Comparison of ENCODE assay signal across 19 mouse cellular contexts in genomic region chr12:29932951-29933350, GRCm38 (mm10). TPM values are rescaled to one million over a fixed set of nuclear protein-coding genes. Genes with fewer than 3 reads are reported as not detected.
"Had no signal": no experiment of that assay in that cellular context is flagged by ENCODE, and none has a peak within 500 bp of the region (broad histone marks: within the 10 kb centered on the region; RNA-seq: fewer than 3 reads in every experiment).

No protein-coding gene starts in this region.

- DNase-seq: kidney, adult 18-20 months; kidney, adult 9 months; kidney, postnatal 14 days; kidney, postnatal 4 days; layer of hippocampus, adult 9-11 months; layer of hippocampus, postnatal 36 days; liver; lung, adult 2 months; thymus, postnatal 25 days had no signal

- H3K4me3 ChIP-seq: limb, embryonic 10.5 days; limb, embryonic 13.5 days; liver, embryonic 12.5 days; liver, embryonic 15.5 days; megakaryocyte, embryonic 14.5 days; midbrain, embryonic 10.5 days; midbrain, embryonic 13.5 days had no signal

- H3K4me1 ChIP-seq: liver, embryonic 12.5 days; liver, embryonic 15.5 days; megakaryocyte, embryonic 14.5 days had no signal

- ATAC-seq: intestine, embryonic 16.5 days; liver, embryonic 12.5 days; midbrain, embryonic 13.5 days had no signal

- H3K27ac ChIP-seq: limb, embryonic 10.5 days; limb, embryonic 13.5 days; liver, embryonic 12.5 days; liver, embryonic 15.5 days; macrophage; midbrain, embryonic 10.5 days; midbrain, embryonic 13.5 days; stomach, postnatal 0 days had no signal

- H3K27me3 ChIP-seq: limb, embryonic 13.5 days had no signal

- H3K36me3 ChIP-seq: limb, embryonic 10.5 days; limb, embryonic 13.5 days; liver, embryonic 12.5 days; liver, embryonic 15.5 days; midbrain, embryonic 10.5 days; midbrain, embryonic 13.5 days had no signal

RNA-seq across cellular contexts. Expression of gene Pxdn, which starts 4.5 kb away (rescaled TPM):
- polyA plus RNA-seq: macrophage had no signal
